Mouse (Mus musculus): ENCODE data around the gene Dennd2a.
A peak's percentile ranks its signal among the peaks of the same experiment; 100 is the strongest.
"Not testable (repeated sequence)": the region's sequence is repeated elsewhere in the genome, so short reads cannot be mapped to it uniquely, and the experiment has no call there.

The Dennd2a gene

DNA sequence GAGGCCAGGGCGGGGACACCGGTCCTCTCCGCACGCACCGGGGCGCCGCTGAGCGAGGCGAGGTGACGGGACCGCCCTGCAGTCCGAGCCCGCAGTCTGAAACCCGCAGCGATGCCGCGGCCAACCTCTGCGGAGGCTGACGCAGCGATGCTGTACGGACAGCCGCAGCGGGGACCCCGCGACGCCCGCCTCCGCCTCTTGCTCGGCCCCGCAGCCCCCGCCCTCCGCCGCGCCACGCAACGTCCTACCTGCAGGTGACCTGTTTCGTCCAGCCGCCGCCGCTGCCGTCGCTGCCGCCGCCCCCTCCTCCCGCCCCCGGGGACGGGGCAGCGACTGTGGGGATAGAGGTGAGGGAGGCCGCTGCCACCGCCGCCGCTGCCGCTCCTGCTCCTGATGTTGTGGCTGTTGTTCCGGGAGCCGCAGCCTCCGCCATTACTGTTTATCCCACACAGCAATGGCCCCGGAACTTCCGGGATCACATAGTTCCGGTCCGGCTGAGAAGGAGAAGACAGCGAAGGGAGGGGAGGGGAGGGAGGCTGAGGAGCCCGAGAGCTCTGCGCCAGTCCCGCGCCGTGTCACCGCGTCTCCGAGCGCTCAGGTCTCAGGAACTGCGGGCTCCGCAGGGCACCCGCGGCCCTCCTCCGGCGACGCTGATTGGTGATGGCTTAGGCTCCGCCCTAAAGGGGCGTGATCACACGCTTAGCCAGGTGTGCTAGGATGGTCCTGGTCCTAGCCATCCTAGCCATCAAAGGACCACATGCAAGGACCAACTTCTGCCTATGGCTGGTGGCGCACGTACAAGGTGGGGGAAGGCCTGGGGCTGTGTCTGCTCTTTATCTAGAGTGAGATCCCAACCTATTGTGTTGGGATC is 137.6 kb downstream of the Dennd2a start, which contains the start of gene Mkrn1:
Gene Mkrn1, minus strand, starts transcription at position 612 of the 871 bp plus-strand sequence.
- peak; percentile 75 for DNase-seq (ENCODE audit: low spot score)

DNA sequence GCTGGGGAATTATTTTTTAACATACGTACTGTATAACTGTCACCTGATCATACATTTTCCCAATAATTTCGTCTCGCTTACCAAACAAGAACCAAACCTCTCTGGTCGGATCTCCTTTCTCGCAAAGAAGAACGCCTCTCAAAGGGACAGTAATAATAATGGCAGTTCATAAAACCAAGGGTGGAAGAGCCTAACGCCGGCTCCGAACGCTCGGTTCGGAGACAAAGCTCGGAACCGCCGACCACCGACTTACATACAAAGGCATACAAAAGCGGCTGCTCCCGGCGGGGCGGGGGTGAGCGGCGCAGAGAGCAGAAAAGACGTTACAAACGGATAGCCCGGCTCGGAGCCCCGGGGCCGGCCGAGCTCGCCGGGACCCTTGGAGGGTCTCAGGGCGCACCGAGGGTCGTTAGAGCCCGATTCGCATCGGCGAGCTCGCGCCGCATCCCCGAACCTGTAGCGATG is 138.2 kb downstream of the Dennd2a start:
- DNase-seq (ENCODE audit: low spot score): no peak

DNA sequence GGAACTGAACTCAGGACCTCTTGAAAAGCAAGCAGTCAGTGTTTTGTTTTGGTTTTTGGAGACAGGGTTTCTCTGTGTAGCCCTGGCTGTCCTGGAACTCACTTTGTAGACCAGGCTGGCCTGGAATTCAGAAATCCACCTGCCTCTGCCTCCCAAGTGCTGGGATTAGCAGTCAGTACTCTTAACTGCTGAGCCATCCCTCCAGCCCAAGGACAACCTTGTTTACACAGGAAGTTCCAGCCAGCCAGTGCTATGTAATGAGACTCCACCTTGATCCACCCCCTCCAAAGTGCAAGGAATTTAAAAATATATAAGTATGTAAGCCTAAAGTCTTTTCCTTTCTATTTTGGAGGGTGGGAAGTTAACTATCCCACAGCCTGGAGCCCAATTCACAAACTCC is 141.0 kb downstream of the Dennd2a start:
- not testable (repeated sequence) for DNase-seq (ENCODE audit: low spot score)

DNA sequence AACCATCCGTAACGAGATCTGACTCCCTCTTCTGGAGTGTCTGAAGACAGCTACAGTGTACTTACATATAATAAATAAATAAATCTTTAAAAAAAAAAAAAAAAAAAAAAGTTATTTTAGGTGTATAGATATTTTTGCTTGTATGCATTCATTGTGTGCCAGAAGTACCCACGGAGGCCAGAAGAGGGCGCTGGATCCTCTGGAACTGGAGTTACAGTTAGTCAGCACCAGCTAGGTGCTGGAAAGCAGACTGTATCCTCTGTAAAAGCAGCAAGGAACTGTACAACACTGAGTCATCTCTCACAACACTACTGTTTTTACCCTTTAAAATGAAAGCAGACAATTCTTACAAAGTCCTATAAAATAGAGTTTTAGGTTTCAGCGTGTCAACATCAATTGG is 141.9 kb downstream of the Dennd2a start:
- DNase-seq (ENCODE audit: low spot score): peak; percentile 14

DNA sequence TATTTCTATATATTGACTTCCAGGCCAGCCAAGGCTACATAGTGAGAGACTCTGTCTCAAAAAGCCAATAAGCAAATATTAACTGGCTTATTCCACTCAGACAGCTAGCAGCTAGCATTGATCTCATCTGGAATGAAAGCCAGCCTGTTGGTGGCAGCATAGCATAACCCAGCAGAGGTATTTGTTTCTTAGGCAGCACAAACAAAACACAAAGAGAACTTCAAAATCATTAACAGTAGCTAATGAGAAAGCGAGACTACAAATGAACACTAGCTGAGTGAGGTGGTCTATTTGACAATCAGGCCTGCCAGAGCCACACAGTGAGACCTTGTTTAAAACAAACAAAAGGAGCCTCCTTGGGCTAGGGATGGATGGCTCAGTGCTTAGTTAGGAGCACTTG is 143.6 kb downstream of the Dennd2a start:
- DNase-seq (ENCODE audit: low spot score): peak; percentile 6
